ENCODE assay signal across 9 mouse cellular contexts in the genomic region with DNA sequence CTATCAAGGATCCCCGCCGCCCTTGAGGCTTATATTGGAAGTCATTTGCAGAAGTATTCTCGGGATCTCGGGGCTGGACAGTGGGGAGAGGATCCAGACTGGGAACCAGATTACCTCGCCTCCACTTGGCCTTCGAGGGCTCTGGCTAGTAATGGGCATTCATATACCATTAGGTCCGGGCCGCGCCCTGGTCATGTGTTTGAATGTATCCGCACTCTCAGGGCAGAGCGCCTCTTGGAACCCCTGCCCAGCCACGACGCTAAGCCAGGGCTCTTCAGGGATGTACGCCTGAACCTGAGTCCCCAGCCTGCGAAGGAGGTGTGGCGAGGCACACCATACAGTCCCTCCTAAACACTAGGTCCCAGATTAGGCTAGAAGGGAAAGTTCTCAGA. TPM values are rescaled to one million over a fixed set of nuclear protein-coding genes. Genes with fewer than 3 reads are reported as not detected.
DNase-seq lines count a peak whose midpoint lies in the region; ATAC-seq and TF ChIP-seq lines count a peak whose summit lies in the region.
"Had no signal": no experiment of that assay in that cellular context is flagged by ENCODE, and none has a peak within 500 bp of the region (broad histone marks: within the 10 kb centered on the region; RNA-seq: fewer than 3 reads in every experiment).

No protein-coding gene starts in this region.

- intact Hi-C loops in heart, postnatal 10 days (cut with DNase I), result no loop called here

- H3K4me3 ChIP-seq in heart, embryonic 10.5 days, result peak overlapping the region; percentile 56
- H3K4me3 ChIP-seq in bone marrow macrophage, adult 2 months (ENCODE audit: insufficient read depth, low read length), result peak overlapping the region; percentile 58
- peak overlapping the region; percentile 53 for H3K4me3 ChIP-seq in hindbrain, embryonic 13.5 days
- peak overlapping the region; percentile 55 for H3K4me3 ChIP-seq in midbrain, embryonic 13.5 days (replicated peaks)

- no peak for TF ChIP-seq POLR2A in bone marrow macrophage, adult 2 months (IDR thresholded peaks at IDR 0.05; ENCODE audit: borderline replicate concordance, low read depth, low read length)

- TF ChIP-seq CTCF in bone marrow macrophage, adult 2 months (IDR thresholded peaks at IDR 0.05; ENCODE audit: low read depth, low read length), result no peak

- 19% methylated on average over 16 of the region's 16 CpGs for WGBS in heart, embryonic 10.5 days
- 19% methylated on average over 16 of the region's 16 CpGs for WGBS in hindbrain, embryonic 13.5 days
- WGBS in midbrain, embryonic 13.5 days, result 23% methylated on average over 16 of the region's 16 CpGs

- peak overlapping the region; percentile 56 for H3K4me2 ChIP-seq in hindbrain, embryonic 13.5 days
- peak overlapping the region; percentile 60 for H3K4me2 ChIP-seq in midbrain, embryonic 13.5 days (replicated peaks)

- no peak for DNase-seq in heart, embryonic 10.5 days (ENCODE audit: low spot score)
- no peak for DNase-seq in heart, postnatal 10 days
- DNase-seq in right cerebral cortex, postnatal 4 days, result no peak
- no peak for DNase-seq in yolk sac, embryonic 10.5 days (ENCODE audit: low spot score)
- no peak for DNase-seq in lung, postnatal 25 days (ENCODE audit: low spot score)

- no peaks in the 10 kb centered on the region for H3K36me3 ChIP-seq in heart, embryonic 10.5 days
- no peaks in the 10 kb centered on the region for H3K36me3 ChIP-seq in hindbrain, embryonic 13.5 days
- no peaks in the 10 kb centered on the region for H3K36me3 ChIP-seq in midbrain, embryonic 13.5 days
- H3K36me3 ChIP-seq: G1E had no signal

- no peaks in the 10 kb centered on the region for H3K9me3 ChIP-seq in heart, embryonic 10.5 days
- no peaks in the 10 kb centered on the region for H3K9me3 ChIP-seq in hindbrain, embryonic 13.5 days
- H3K9me3 ChIP-seq in midbrain, embryonic 13.5 days, result no peaks in the 10 kb centered on the region
- H3K9me3 ChIP-seq: G1E had no signal

- ATAC-seq in hindbrain, embryonic 13.5 days (ENCODE audit: low FRiP score), result peak; percentile 66
- ATAC-seq in midbrain, embryonic 13.5 days, result peak; percentile 54

- H3K27ac ChIP-seq in heart, embryonic 10.5 days, result no peak overlapping the region
- H3K27ac ChIP-seq in bone marrow macrophage, adult 2 months (ENCODE audit: insufficient read depth, low read depth, low read length), result no peak overlapping the region
- peak overlapping the region; percentile 82 for H3K27ac ChIP-seq in hindbrain, embryonic 13.5 days
- 0 out of 2 replicates have a peak overlapping the region, but pooled peaks have one; percentile 75 for H3K27ac ChIP-seq in midbrain, embryonic 13.5 days

- H3K27me3 ChIP-seq in heart, embryonic 10.5 days (ENCODE audit: insufficient read depth, poor library complexity, severe bottlenecking), result peaks cover 51% of the 10 kb centered on the region
- H3K27me3 ChIP-seq in hindbrain, embryonic 13.5 days, result no peaks in the 10 kb centered on the region
- no peaks in the 10 kb centered on the region for H3K27me3 ChIP-seq in midbrain, embryonic 13.5 days

- 0 out of 2 replicates have a peak, but pooled peaks cover 4% of the 10 kb centered on the region for H3K4me1 ChIP-seq in heart, embryonic 10.5 days
- H3K4me1 ChIP-seq in bone marrow macrophage, adult 2 months (ENCODE audit: control insufficient read depth, insufficient read depth, low read length), result no peaks in the 10 kb centered on the region
- H3K4me1 ChIP-seq in hindbrain, embryonic 13.5 days (replicated peaks), result peaks cover 27% of the 10 kb centered on the region
- H3K4me1 ChIP-seq in midbrain, embryonic 13.5 days (replicated peaks), result peaks cover 23% of the 10 kb centered on the region

- H3K9ac ChIP-seq in hindbrain, embryonic 13.5 days, result peak overlapping the region; percentile 83
- H3K9ac ChIP-seq in midbrain, embryonic 13.5 days (replicated peaks), result peak overlapping the region; percentile 77

RNA-seq across cellular contexts. Expression of a gene that starts 10.9 kb away (rescaled TPM):
- not detected in 2 replicates for polyA plus RNA-seq in heart, embryonic 10.5 days (2016; fragmentation: Nextera tagmentation; extraction: Ambion mirVana)
- total RNA-seq in heart, postnatal 10 days (2021), result not detected
- polyA plus RNA-seq in bone marrow macrophage, adult 2 months (2012; ENCODE audit: insufficient read depth, insufficient read length, missing spikeins), result not detected in 2 replicates
- 0.09 and 0.17 TPM in 2 replicates for polyA plus RNA-seq in hindbrain, embryonic 13.5 days (2015; fragmentation: Nextera tagmentation; extraction: Ambion mirVana)
- 0.24 and 0.27 TPM in 2 replicates for polyA plus RNA-seq in midbrain, embryonic 13.5 days (2015; fragmentation: Nextera tagmentation; extraction: Ambion mirVana)
- total RNA-seq: G1E had no signal
- polyA plus RNA-seq: G1E had no signal

RNA-seq across cellular contexts. Expression of a gene that starts 14.9 kb away (rescaled TPM):
- polyA plus RNA-seq in heart, embryonic 10.5 days (2016; fragmentation: Nextera tagmentation; extraction: Ambion mirVana), result 1.7 and 2.3 TPM in 2 replicates
- 1 to 10 TPM; 1.5 to 1.6 TPM for total RNA-seq in heart, postnatal 10 days (2021)
- 32.0 and 36.6 TPM in 2 replicates for polyA plus RNA-seq in bone marrow macrophage, adult 2 months (2012; ENCODE audit: insufficient read depth, insufficient read length, missing spikeins)
- polyA plus RNA-seq in hindbrain, embryonic 13.5 days (2015; fragmentation: Nextera tagmentation; extraction: Ambion mirVana), result 77.3 and 84.1 TPM in 2 replicates
- 73.8 and 80.8 TPM in 2 replicates for polyA plus RNA-seq in midbrain, embryonic 13.5 days (2015; fragmentation: Nextera tagmentation; extraction: Ambion mirVana)

RNA-seq across cellular contexts. Expression of a gene that starts 40.6 kb away (rescaled TPM):
- polyA plus RNA-seq in heart, embryonic 10.5 days (2016; fragmentation: Nextera tagmentation; extraction: Ambion mirVana), result 1.3 and 3.0 TPM in 2 replicates
- total RNA-seq in heart, postnatal 10 days (2021), result 1 to 10 TPM; 1.8 to 2.5 TPM
- 102 and 106 TPM in 2 replicates for polyA plus RNA-seq in bone marrow macrophage, adult 2 months (2012; ENCODE audit: insufficient read depth, insufficient read length, missing spikeins)
- 3.4 and 3.8 TPM in 2 replicates for polyA plus RNA-seq in hindbrain, embryonic 13.5 days (2015; fragmentation: Nextera tagmentation; extraction: Ambion mirVana)
- 2.8 and 2.9 TPM in 2 replicates for polyA plus RNA-seq in midbrain, embryonic 13.5 days (2015; fragmentation: Nextera tagmentation; extraction: Ambion mirVana)

RNA-seq across cellular contexts. Expression of a gene that starts 40.7 kb away (rescaled TPM):
- 124 and 146 TPM in 2 replicates for polyA plus RNA-seq in heart, embryonic 10.5 days (2016; fragmentation: Nextera tagmentation; extraction: Ambion mirVana)
- total RNA-seq in heart, postnatal 10 days (2021), result 10 to 100 TPM; 60.1 to 69.0 TPM
- 29.6 and 34.5 TPM in 2 replicates for polyA plus RNA-seq in bone marrow macrophage, adult 2 months (2012; ENCODE audit: insufficient read depth, insufficient read length, missing spikeins)
- polyA plus RNA-seq in hindbrain, embryonic 13.5 days (2015; fragmentation: Nextera tagmentation; extraction: Ambion mirVana), result 105 and 107 TPM in 2 replicates
- polyA plus RNA-seq in midbrain, embryonic 13.5 days (2015; fragmentation: Nextera tagmentation; extraction: Ambion mirVana), result 107 and 108 TPM in 2 replicates

RNA-seq across cellular contexts. Expression of a gene that starts 49.6 kb away (rescaled TPM):
- 43.1 and 58.2 TPM in 2 replicates for polyA plus RNA-seq in heart, embryonic 10.5 days (2016; fragmentation: Nextera tagmentation; extraction: Ambion mirVana)
- 10 to 100 TPM; 14.2 to 14.9 TPM for total RNA-seq in heart, postnatal 10 days (2021)
- 162 and 175 TPM in 2 replicates for polyA plus RNA-seq in bone marrow macrophage, adult 2 months (2012; ENCODE audit: insufficient read depth, insufficient read length, missing spikeins)
- 12.7 and 14.8 TPM in 2 replicates for polyA plus RNA-seq in hindbrain, embryonic 13.5 days (2015; fragmentation: Nextera tagmentation; extraction: Ambion mirVana)
- 10.5 and 12.3 TPM in 2 replicates for polyA plus RNA-seq in midbrain, embryonic 13.5 days (2015; fragmentation: Nextera tagmentation; extraction: Ambion mirVana)

Comparison
In these comparisons a context has a peak if more than half of its experiments do, and no peak if none do; other contexts are left out.
1. H3K27ac ChIP-seq: peak in hindbrain, embryonic 13.5 days (single experiment) and midbrain, embryonic 13.5 days (single experiment); none in heart, embryonic 10.5 days (single experiment) and bone marrow macrophage, adult 2 months (single experiment).
2. RNA of a gene that starts 40.6 kb away (polyA plus RNA-seq): 102 to 106 TPM in bone marrow macrophage, adult 2 months; 3.4 to 3.8 TPM in hindbrain, embryonic 13.5 days, 1.3 to 3.0 TPM in heart, embryonic 10.5 days and 2.8 to 2.9 TPM in midbrain, embryonic 13.5 days; every median in the first group is over 10 times any median in the second.
3. Peak in every context shown above with its lines, with median percentiles within 50 percentile points of each other: H3K4me3 ChIP-seq.